Mouse (Mus musculus) G1E (cell line): ENCODE data around the gene Armc5. TPM values are rescaled to one million over a fixed set of nuclear protein-coding genes. Genes with fewer than 3 reads are reported as not detected.

ENCODE experiments used
- ATAC-seq: 2 replicates; pipeline ENCODE4 v1.8.0; 2016; ENCODE audit warnings: mild to moderate bottlenecking; ENCODE audit not compliant: insufficient number of reproducible peaks, poor library complexity, low FRiP score, severe bottlenecking; ENCODE audit errors: extremely low read depth
- DNase-seq: peaks from one replicate; pipeline ENCODE4 v3.0.0; 2012; ENCODE audit warnings: low spot score
- H3K27me3 ChIP-seq: 2 replicates; pipeline ENCODE4 v1.6.1; 2012; ENCODE audit warnings: mild to moderate bottlenecking, low read length, inconsistent platforms; ENCODE audit not compliant: insufficient read depth
- H3K36me3 ChIP-seq: replicated peaks from 2 replicates; pipeline ENCODE3; 2012; ENCODE audit warnings: mild to moderate bottlenecking, inconsistent platforms
- H3K4me1 ChIP-seq: 2 replicates; pipeline ENCODE4 v1.6.1; 2012; ENCODE audit warnings: low read depth, low read length, inconsistent platforms, mixed read lengths; ENCODE audit not compliant: insufficient read depth
- H3K4me3 ChIP-seq: 2 replicates; pipeline ENCODE4 v1.5.1; 2012; ENCODE audit warnings: low read depth, mild to moderate bottlenecking, inconsistent platforms, low read length, moderate library complexity, mixed read lengths
- H3K9me3 ChIP-seq: replicated peaks from 2 replicates; pipeline ENCODE4 v1.6.1; 2012; ENCODE audit warnings: inconsistent platforms
- CTCF ChIP-seq: IDR thresholded peaks from 2 replicates; pipeline ENCODE4 v1.5.1; 2012; ENCODE audit warnings: low read depth, low read length, inconsistent platforms, mixed read lengths
- GATA1 ChIP-seq: IDR thresholded peaks from 2 replicates; pipeline ENCODE4 v1.6.1; 2012; ENCODE audit warnings: borderline replicate concordance, low read length, inconsistent platforms, mixed read lengths
- GATA2 ChIP-seq: IDR thresholded peaks from 2 replicates; pipeline ENCODE4 v1.6.1; 2012; ENCODE audit warnings: low read depth, low read length, inconsistent platforms, borderline replicate concordance
- POLR2AphosphoS5 ChIP-seq: IDR thresholded peaks from 2 replicates; pipeline ENCODE4 v1.6.1; 2012; ENCODE audit warnings: low read depth, low read length, inconsistent platforms; ENCODE audit not compliant: insufficient replicate concordance
- TAL1 ChIP-seq: conservative IDR thresholded peaks from 2 replicates; pipeline ENCODE4 v1.6.1; 2012; ENCODE audit warnings: low read depth, low read length, inconsistent platforms, mixed read lengths
- polyA plus RNA-seq: library from polyadenylated mRNA; stranded (reverse); fragments of >175 nt; gene quantifications from 2 replicates; pipeline ENCODE4 v1.2.3, GENCODE M21; 2012
- total RNA-seq, 2 experiments: library from RNA; stranded (forward) in 1 of 2; stranded (reverse) in 1 of 2; fragments of 200-1000 nt in 1 of 2; fragments of >200 nt in 1 of 2; fragmentation: Nextera tagmentation in 1 of 2; gene quantifications; 2 replicates each; pipeline ENCODE4 v1.2.3; 2014 to 2017

The Armc5 gene
- total and polyA plus RNA-seq, 3 experiments = 5.6 to 22.8 (median 10.2) TPM

DNA sequence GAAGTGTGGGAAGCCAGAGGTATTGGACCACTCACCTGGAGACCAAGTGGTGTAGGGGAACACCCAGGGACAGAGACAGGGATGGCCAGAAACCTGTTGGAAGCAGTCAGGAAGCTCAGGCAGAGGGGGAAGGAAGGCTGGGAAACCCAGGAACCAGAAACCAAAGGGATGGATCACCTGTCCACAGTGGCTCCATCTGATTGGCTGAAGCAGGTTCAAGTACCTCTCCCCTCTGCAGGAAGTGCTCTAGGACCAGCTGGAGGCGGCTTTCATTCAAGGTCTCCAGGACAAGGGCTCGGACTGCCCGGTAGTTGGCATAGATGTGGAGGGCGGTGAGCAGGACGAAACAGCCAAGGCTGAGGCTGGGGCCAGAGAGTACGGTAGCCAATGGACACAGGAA, 38.9 kb downstream of the Armc5 start:
- TF ChIP-seq TAL1 = no peak
- TF ChIP-seq POLR2AphosphoS5 = no peak
- no peak for TF ChIP-seq GATA1
- no peak for TF ChIP-seq CTCF
- TF ChIP-seq GATA2 = no peak
- Histone ChIP-seq H3K27me3 (no peaks in the 10 kb centered on the region), H3K4me1 (0 out of 2 replicates have a peak, but pooled peaks cover 4% of the 10 kb centered on the region), H3K9me3 (no peaks in the 10 kb centered on the region), H3K36me3 (peaks cover 96% of the 10 kb centered on the region), H3K4me3 (no peak overlapping the region)
- no peak for ATAC-seq
- DNase-seq = no peak

DNA sequence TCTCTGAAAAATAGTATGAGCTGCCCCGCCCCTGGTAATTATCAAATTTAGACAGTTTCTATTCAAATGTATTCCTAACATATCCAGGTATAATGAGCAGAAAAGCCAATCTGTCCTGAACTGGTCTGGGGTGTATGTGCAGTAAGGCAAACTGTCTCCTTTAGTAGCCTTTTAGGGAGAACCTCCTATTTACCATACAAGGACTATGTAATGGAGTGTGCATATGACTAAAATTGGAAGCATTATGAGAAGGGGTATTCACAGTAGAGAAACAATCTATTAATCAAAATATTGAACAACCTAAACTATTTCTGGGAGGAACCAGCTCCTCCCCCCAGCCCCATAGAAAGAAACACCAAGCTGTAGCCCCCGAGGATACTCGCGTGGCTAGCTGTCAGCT, 42.6 kb downstream of the Armc5 start:
- H3K9me3 ChIP-seq = no peaks in the 10 kb centered on the region
- DNase-seq = no peak
- peaks cover 85% of the 10 kb centered on the region for H3K36me3 ChIP-seq
- TF ChIP-seq CTCF = no peak
- TF ChIP-seq GATA1 = no peak
- no peak for TF ChIP-seq TAL1
- TF ChIP-seq POLR2AphosphoS5 = no peak
- TF ChIP-seq GATA2 = no peak
- H3K4me1 ChIP-seq = peaks cover 20% of the 10 kb centered on the region
- no peak for ATAC-seq
- H3K27me3 ChIP-seq = no peaks in the 10 kb centered on the region
- no peak overlapping the region for H3K4me3 ChIP-seq

DNA sequence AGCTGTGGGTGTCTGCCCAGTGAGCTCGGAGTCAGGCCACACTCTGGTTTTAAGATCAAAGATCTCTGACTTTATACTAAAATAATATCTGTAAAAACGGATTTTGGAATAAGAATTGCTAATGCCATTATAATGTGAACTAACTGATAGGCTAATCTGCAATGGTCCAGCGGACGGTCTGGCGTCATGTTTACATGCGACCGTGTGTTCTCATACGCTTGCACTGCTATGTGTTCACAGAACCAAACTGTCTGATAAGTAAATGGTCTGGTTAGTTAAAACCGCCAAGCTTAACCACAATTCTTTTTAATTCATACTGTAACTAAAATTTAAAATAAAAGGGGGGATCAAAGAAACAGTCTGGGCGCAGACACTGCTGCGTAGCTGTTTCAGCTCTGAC, 44.6 kb downstream of the Armc5 start:
- H3K27me3 ChIP-seq = no peaks in the 10 kb centered on the region
- peaks cover 85% of the 10 kb centered on the region for H3K36me3 ChIP-seq
- H3K4me1 ChIP-seq = peaks cover 22% of the 10 kb centered on the region
- ATAC-seq (no peak), DNase-seq (no peak)
- no peak overlapping the region for H3K4me3 ChIP-seq
- TF ChIP-seq GATA1 (no peak), GATA2 (no peak), POLR2AphosphoS5 (no peak), TAL1 (no peak), CTCF (no peak)
- H3K9me3 ChIP-seq = no peaks in the 10 kb centered on the region

DNA sequence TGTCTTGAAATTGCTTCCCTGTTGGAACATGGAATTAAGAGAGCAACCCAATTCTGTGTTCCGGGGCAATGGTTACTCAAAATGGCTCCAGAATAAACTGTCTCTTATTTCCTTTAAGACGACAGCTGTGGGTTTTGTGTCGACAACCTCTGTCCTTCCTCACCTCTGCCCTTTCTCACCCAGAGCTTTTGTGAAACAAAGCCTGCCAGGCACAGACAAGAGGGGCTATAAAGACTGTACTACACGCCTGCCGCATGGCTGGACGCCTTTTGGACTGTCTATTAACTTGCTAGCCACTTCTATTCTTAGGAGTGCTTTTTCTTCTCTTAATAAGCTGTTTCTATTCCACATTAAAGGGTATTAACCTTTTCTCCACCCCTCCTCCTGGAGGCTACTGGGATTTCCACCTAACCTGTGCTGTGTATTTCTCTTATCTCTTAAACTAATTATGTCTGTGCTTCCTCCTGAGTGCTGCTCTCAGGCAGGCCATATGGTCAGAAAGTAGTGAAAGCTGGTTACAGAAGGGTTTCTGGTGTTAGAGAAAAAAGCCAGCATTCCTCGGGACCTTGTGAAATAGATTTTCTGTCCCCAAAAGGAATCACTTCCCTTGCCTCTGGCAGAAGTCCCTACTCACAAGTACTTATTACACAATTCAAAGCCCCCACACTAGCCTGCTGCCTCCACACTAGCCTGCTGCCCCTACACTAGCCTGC, 45.5 kb downstream of the Armc5 start:
- DNase-seq (no peak), ATAC-seq (no peak)
- H3K4me3 ChIP-seq = no peak overlapping the region
- H3K4me1 ChIP-seq = peaks cover 31% of the 10 kb centered on the region
- TF ChIP-seq POLR2AphosphoS5 (no peak), GATA2 (no peak), TAL1 (no peak), CTCF (no peak), GATA1 (no peak)
- peaks cover 86% of the 10 kb centered on the region for H3K36me3 ChIP-seq
- H3K27me3 ChIP-seq = no peaks in the 10 kb centered on the region
- no peaks in the 10 kb centered on the region for H3K9me3 ChIP-seq

DNA sequence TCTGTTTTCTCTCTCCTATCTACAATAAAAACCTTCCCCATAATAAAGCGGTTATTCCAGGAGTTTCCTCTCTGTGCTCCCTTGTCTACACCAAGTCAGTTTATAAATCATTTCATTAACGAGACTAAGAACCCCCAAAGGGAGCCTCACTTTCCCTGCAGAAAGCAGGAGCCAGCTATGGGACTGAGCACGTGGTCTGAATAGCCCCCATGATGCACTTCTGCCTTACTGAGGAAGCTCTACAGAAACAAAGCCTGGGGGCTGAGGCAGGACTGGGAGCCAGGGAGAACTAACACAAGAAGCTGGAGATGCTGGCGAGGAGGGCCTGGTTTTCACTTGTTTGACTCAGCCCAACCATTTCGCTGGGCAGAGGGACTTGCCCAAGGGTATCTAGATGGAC, 46.9 kb downstream of the Armc5 start:
- TF ChIP-seq CTCF (no peak), POLR2AphosphoS5 (no peak), GATA1 (no peak), TAL1 (no peak), GATA2 (no peak)
- no peak for DNase-seq
- peaks cover 44% of the 10 kb centered on the region for H3K4me1 ChIP-seq
- no peaks in the 10 kb centered on the region for H3K9me3 ChIP-seq
- H3K36me3 ChIP-seq = peaks cover 88% of the 10 kb centered on the region
- H3K27me3 ChIP-seq = no peaks in the 10 kb centered on the region
- no peak for ATAC-seq
- no peak overlapping the region for H3K4me3 ChIP-seq

DNA sequence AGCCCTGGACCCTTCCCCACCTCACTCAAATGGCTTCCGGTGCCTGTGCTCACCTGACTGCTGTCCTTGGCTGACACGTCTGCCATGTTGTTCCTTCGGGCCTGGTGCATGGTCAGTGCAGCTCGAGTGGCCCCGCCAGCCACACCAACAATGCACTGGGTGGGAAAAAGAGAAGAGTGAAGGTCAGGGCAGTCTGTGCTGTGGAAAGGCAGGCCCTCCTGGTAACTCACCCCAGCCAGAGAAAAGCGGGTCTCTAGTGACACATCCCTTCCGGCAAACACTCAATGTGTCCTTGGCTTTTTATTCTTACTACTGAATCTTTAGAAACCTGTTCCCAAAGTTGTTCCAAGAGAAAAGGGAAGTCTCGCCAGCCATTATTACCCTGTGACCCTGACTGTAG, 47.9 kb downstream of the Armc5 start:
- Histone ChIP-seq H3K27me3 (no peaks in the 10 kb centered on the region), H3K36me3 (peaks cover 87% of the 10 kb centered on the region), H3K9me3 (no peaks in the 10 kb centered on the region), H3K4me3 (no peak overlapping the region), H3K4me1 (peaks cover 54% of the 10 kb centered on the region)
- TF ChIP-seq CTCF (no peak), GATA2 (no peak), TAL1 (no peak), GATA1 (no peak), POLR2AphosphoS5 (no peak)
- DNase-seq = no peak
- ATAC-seq = no peak

DNA sequence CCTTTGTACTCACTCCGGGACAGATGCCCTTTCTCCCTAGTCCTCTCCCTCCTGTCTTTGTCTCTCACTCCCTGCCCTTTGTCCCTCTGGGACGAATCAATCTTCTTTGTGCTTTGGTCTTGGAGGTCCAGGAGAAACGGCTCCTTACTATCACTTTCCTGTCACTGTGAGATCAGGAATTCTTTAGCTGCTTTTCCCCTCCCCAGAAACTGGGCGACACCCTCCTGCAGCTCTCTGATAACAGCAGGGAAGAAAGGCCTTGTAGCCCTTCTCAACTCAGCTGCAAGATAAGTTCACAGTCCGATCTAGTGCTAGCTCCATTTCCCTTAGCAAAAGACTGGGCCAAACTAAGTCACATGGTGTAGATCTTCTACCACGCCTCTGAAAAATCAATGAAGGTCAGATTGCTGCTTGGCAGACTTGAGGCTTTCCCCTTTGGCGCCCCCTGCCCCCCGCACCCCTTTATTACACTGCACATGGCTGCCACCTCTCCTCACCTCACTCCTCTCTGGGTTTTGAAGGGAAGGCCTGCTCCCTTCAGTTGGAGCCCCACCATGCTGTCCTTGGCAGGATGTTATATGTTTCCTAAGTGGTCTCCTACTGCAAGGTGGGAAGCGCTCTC, 51.9 kb downstream of the Armc5 start:
- H3K4me1 ChIP-seq = peaks cover 68% of the 10 kb centered on the region
- TF ChIP-seq POLR2AphosphoS5 (no peak), GATA2 (no peak), TAL1 (peak; percentile 59)
- no peaks in the 10 kb centered on the region for H3K9me3 ChIP-seq
- no peaks in the 10 kb centered on the region for H3K27me3 ChIP-seq
- ATAC-seq (peak; percentile 96), DNase-seq (peak; percentile 79)
- H3K4me3 ChIP-seq = peak overlapping the region; percentile 38; the same call in 1 of the 2 replicates
- H3K36me3 ChIP-seq = peaks cover 96% of the 10 kb centered on the region

Other genes with a start within 250 kb of the Armc5 start
- 2.0 and 2.4 TPM in 2 replicates for gene Pycard, start 243.5 kb upstream of the Armc5 start, total RNA-seq (2014; fragmentation: Nextera tagmentation)
- 3.3 and 3.5 TPM in 2 replicates for gene Pycard, start 243.5 kb upstream of the Armc5 start, total RNA-seq (2017)
- 1.2 and 1.3 TPM in 2 replicates for gene Pycard, start 243.5 kb upstream of the Armc5 start, polyA plus RNA-seq
- gene Trim72, start 233.4 kb upstream of the Armc5 start, total RNA-seq (2014; fragmentation: Nextera tagmentation) = not detected in 2 replicates
- 0.06 and 0.16 TPM in 2 replicates for gene Trim72, start 233.4 kb upstream of the Armc5 start, total RNA-seq (2017)
- gene Trim72, start 233.4 kb upstream of the Armc5 start, polyA plus RNA-seq = 0.03 and 0.04 TPM in 2 replicates
- 0.30 TPM in 1 of 2 replicates, not detected in the other for gene Itgam, start 174.7 kb upstream of the Armc5 start, total RNA-seq (2014; fragmentation: Nextera tagmentation)
- 0.22 and 0.29 TPM in 2 replicates for gene Itgam, start 174.7 kb upstream of the Armc5 start, total RNA-seq (2017)
- gene Itgam, start 174.7 kb upstream of the Armc5 start, polyA plus RNA-seq = 0.02 and 0.07 TPM in 2 replicates
- gene Gm49368, start 174.7 kb upstream of the Armc5 start, total RNA-seq (2014; fragmentation: Nextera tagmentation) = not detected in 2 replicates
- not detected in 2 replicates for gene Gm49368, start 174.7 kb upstream of the Armc5 start, total RNA-seq (2017)
- 0.03 TPM in 1 of 2 replicates, not detected in the other for gene Gm49368, start 174.7 kb upstream of the Armc5 start, polyA plus RNA-seq
- gene Itgax, start 107.8 kb upstream of the Armc5 start, total RNA-seq (2014; fragmentation: Nextera tagmentation) = not detected in 2 replicates
- gene Itgax, start 107.8 kb upstream of the Armc5 start, total RNA-seq (2017) = 0.11 and 0.58 TPM in 2 replicates
- gene Itgax, start 107.8 kb upstream of the Armc5 start, polyA plus RNA-seq = not detected in 2 replicates
- gene Itgad, start 83.0 kb upstream of the Armc5 start, total RNA-seq (2014; fragmentation: Nextera tagmentation) = not detected in 2 replicates
- 0.23 TPM in 1 of 2 replicates, not detected in the other for gene Itgad, start 83.0 kb upstream of the Armc5 start, total RNA-seq (2017)
- 0.01 and 0.06 TPM in 2 replicates for gene Itgad, start 83.0 kb upstream of the Armc5 start, polyA plus RNA-seq
- gene Cox6a2, start 31.0 kb upstream of the Armc5 start, total RNA-seq (2014; fragmentation: Nextera tagmentation) = not detected in 2 replicates
- gene Cox6a2, start 31.0 kb upstream of the Armc5 start, total RNA-seq (2017) = 0.27 TPM in 1 of 2 replicates, not detected in the other
- 0.13 and 0.21 TPM in 2 replicates for gene Cox6a2, start 31.0 kb upstream of the Armc5 start, polyA plus RNA-seq
- 3.8 and 5.5 TPM in 2 replicates for gene 9130023H24Rik, start 689 bp downstream of the Armc5 start, total RNA-seq (2014; fragmentation: Nextera tagmentation)
- 5.5 and 6.1 TPM in 2 replicates for gene 9130023H24Rik, start 689 bp downstream of the Armc5 start, total RNA-seq (2017)
- 0.72 and 0.73 TPM in 2 replicates for gene 9130023H24Rik, start 689 bp downstream of the Armc5 start, polyA plus RNA-seq
- 0.34 TPM in 1 of 2 replicates, not detected in the other for gene Tgfb1i1, start 9.5 kb downstream of the Armc5 start, total RNA-seq (2014; fragmentation: Nextera tagmentation)
- 0.11 TPM in 1 of 2 replicates, not detected in the other for gene Tgfb1i1, start 9.5 kb downstream of the Armc5 start, total RNA-seq (2017)
- gene Tgfb1i1, start 9.5 kb downstream of the Armc5 start, polyA plus RNA-seq = 0.05 TPM in 1 of 2 replicates, not detected in the other
- not detected in 2 replicates for gene Slc5a2, start 28.3 kb downstream of the Armc5 start, total RNA-seq (2014; fragmentation: Nextera tagmentation)
- 0.55 TPM in 1 of 2 replicates, not detected in the other for gene Slc5a2, start 28.3 kb downstream of the Armc5 start, total RNA-seq (2017)
- 0.05 TPM in 1 of 2 replicates, not detected in the other for gene Slc5a2, start 28.3 kb downstream of the Armc5 start, polyA plus RNA-seq
- 89.4 and 93.4 TPM in 2 replicates for gene BC017158, start 60.8 kb downstream of the Armc5 start, total RNA-seq (2014; fragmentation: Nextera tagmentation)
- 26.8 and 35.3 TPM in 2 replicates for gene BC017158, start 60.8 kb downstream of the Armc5 start, total RNA-seq (2017)
- gene BC017158, start 60.8 kb downstream of the Armc5 start, polyA plus RNA-seq = 31.7 and 33.5 TPM in 2 replicates
- 156 and 172 TPM in 2 replicates for gene Rgs10, start 181.4 kb downstream of the Armc5 start, total RNA-seq (2014; fragmentation: Nextera tagmentation)
- gene Rgs10, start 181.4 kb downstream of the Armc5 start, total RNA-seq (2017) = 121 and 126 TPM in 2 replicates
- 133 and 183 TPM in 2 replicates for gene Rgs10, start 181.4 kb downstream of the Armc5 start, polyA plus RNA-seq
- gene Tial1, start 224.4 kb downstream of the Armc5 start, total RNA-seq (2014; fragmentation: Nextera tagmentation) = 139 and 151 TPM in 2 replicates
- gene Tial1, start 224.4 kb downstream of the Armc5 start, total RNA-seq (2017) = 48.2 and 59.7 TPM in 2 replicates
- gene Tial1, start 224.4 kb downstream of the Armc5 start, polyA plus RNA-seq = 51.5 and 70.7 TPM in 2 replicates